Mouse (Mus musculus) testis, adult 2 months (tissue): Measurements from ENCODE around the gene Tmtc1. TPM values are rescaled to one million over a fixed set of nuclear protein-coding genes. Genes with fewer than 3 reads are reported as not detected.

ENCODE experiments used
- H3K27ac ChIP-seq: fragments of 200-500 bp; 2 replicates; pipeline ENCODE4 v1.5.1; 2012; ENCODE audit warnings: low read depth, low read length; ENCODE audit not compliant: control insufficient read depth, insufficient read depth
- H3K27me3 ChIP-seq: fragments of 200-500 bp; 2 replicates; pipeline ENCODE4 v1.6.1; 2012; ENCODE audit warnings: mild to moderate bottlenecking, low read length, moderate library complexity; ENCODE audit not compliant: control insufficient read depth, insufficient read depth
- H3K36me3 ChIP-seq: fragments of 200-500 bp; 2 replicates; pipeline ENCODE4 v1.6.1; 2012; ENCODE audit warnings: mild to moderate bottlenecking, low read length; ENCODE audit not compliant: control insufficient read depth, insufficient read depth
- H3K4me1 ChIP-seq: fragments of 200-500 bp; 2 replicates; pipeline ENCODE4 v1.6.1; 2012; ENCODE audit warnings: low read length; ENCODE audit not compliant: control insufficient read depth, insufficient read depth
- H3K4me3 ChIP-seq: fragments of 200-500 bp; 2 replicates; pipeline ENCODE4 v1.5.1; 2012; ENCODE audit warnings: low read depth, mild to moderate bottlenecking, low read length, moderate library complexity, mixed read lengths; ENCODE audit not compliant: control insufficient read depth
- CTCF ChIP-seq: fragments of 200-500 bp; IDR thresholded peaks from 2 replicates; pipeline ENCODE4 v1.5.1; 2012; ENCODE audit warnings: low read depth, mild to moderate bottlenecking, inconsistent platforms, low read length, moderate library complexity; ENCODE audit not compliant: control insufficient read depth, insufficient read depth, insufficient replicate concordance
- POLR2A ChIP-seq: fragments of 200-500 bp; IDR thresholded peaks from 2 replicates; pipeline ENCODE4 v1.6.1; 2012; ENCODE audit warnings: low read depth, mild to moderate bottlenecking, inconsistent platforms, low read length, moderate library complexity; ENCODE audit not compliant: control insufficient read depth
- polyA plus RNA-seq: library from polyadenylated mRNA; depleted of rRNA; stranded (reverse); fragments of >200 nt; gene quantifications from 2 replicates; pipeline ENCODE4 v1.2.3, GENCODE M21; 2012

Gene Tmtc1
- polyA plus RNA-seq, 1 experiment, result 3.5 TPM

GRCm38 (mm10) chr6:148283224-148283881 is 160.8 kb downstream of the Tmtc1 start:
- TF ChIP-seq CTCF (no peak), POLR2A (no peak)
- Histone ChIP-seq H3K4me3 (no peak overlapping the region), H3K36me3 (peaks cover 2% of the 10 kb centered on the region; the same call in 1 of the 2 replicates), H3K27ac (no peak overlapping the region), H3K27me3 (no peaks in the 10 kb centered on the region), H3K4me1 (no peaks in the 10 kb centered on the region)

GRCm38 (mm10) chr6:148279240-148279639 is 164.9 kb downstream of the Tmtc1 start:
- Histone ChIP-seq H3K4me3 (no peak overlapping the region), H3K4me1 (no peaks in the 10 kb centered on the region), H3K27me3 (no peaks in the 10 kb centered on the region), H3K36me3 (peaks cover under 1% of the 10 kb centered on the region), H3K27ac (no peak overlapping the region)
- TF ChIP-seq POLR2A (no peak), CTCF (no peak)

- Histone ChIP-seq H3K36me3 (peaks cover 1% of the 10 kb centered on the region; the same call in 1 of the 2 replicates), H3K27ac (no peak overlapping the region), H3K27me3 (no peaks in the 10 kb centered on the region), H3K4me1 (no peaks in the 10 kb centered on the region), H3K4me3 (no peak overlapping the region)
- TF ChIP-seq CTCF (no peak), POLR2A (no peak)
These were observed 167.8 kb downstream of the Tmtc1 start for GRCm38 (mm10) chr6:148276418-148276817.

- peaks cover 1% of the 10 kb centered on the region; the same call in 1 of the 2 replicates for H3K36me3 ChIP-seq
- H3K4me1 ChIP-seq, result no peaks in the 10 kb centered on the region
- TF ChIP-seq POLR2A (no peak), CTCF (no peak)
- H3K27me3 ChIP-seq, result no peaks in the 10 kb centered on the region
- no peak overlapping the region for H3K4me3 ChIP-seq
- H3K27ac ChIP-seq, result no peak overlapping the region
These were observed 169.1 kb downstream of the Tmtc1 start for GRCm38 (mm10) chr6:148275046-148275445.

DNA sequence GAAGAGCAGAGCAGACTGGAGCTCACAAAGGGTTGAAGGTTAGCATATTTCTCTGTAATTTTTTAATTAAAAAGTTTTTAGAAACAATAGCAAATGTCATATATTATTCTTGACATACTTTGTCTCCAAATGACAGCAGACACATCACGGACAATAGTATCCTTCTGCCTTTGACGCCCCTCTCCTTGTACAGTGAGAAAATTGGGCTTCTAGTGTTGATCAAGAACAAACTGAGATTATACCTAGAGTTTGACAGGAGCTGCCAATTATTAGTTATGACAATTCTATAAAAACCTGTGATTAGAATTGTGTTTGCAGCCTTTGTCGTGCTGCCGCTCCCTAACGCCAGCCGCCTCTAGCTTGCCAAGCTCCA is 183.5 kb downstream of the Tmtc1 start:
- Histone ChIP-seq H3K36me3 (0 out of 2 replicates have a peak, but pooled peaks cover 1% of the 10 kb centered on the region), H3K27ac (no peak overlapping the region), H3K27me3 (no peaks in the 10 kb centered on the region), H3K4me3 (no peak overlapping the region), H3K4me1 (no peaks in the 10 kb centered on the region)
- TF ChIP-seq POLR2A, result no peak
- TF ChIP-seq CTCF, result no peak

DNA sequence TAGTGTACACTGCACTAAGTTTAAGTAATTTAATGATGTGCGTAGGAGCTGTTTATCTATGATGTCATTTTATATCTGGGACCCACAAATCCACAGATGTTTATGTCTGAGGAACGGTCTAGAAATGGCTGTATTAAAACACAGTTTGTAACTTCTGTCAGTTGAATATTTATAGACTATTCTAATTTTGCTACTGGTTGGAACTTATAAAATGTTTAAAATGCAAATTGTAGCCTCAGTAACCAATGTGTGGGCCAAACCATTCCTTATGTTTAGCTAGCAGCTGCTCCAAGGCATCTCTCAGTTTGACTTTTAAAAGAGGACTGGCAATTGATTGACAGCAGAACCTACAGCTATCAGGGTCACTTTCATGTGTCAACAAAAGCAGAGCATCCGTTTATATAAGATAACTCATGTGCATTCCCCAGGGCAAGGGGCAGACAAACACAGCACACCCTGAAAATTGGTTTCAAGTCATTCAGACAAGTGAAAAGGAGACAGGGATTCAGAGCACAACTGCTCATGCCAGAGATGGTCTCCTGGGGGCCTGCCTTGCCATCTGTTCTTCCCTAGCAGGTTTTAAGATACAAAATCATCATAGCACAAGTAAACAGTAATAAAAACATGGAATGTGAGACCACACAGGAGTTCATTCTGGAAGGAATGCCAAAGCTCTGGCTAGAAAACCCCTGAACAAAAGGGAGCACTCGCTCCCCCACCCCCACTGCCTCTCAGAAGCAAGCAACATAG is 184.0 kb downstream of the Tmtc1 start:
- H3K27ac ChIP-seq, result no peak overlapping the region
- H3K4me1 ChIP-seq, result no peaks in the 10 kb centered on the region
- no peaks in the 10 kb centered on the region for H3K27me3 ChIP-seq
- TF ChIP-seq POLR2A (no peak), CTCF (no peak)
- H3K4me3 ChIP-seq, result no peak overlapping the region
- H3K36me3 ChIP-seq, result 0 out of 2 replicates have a peak, but pooled peaks cover 1% of the 10 kb centered on the region

GRCm38 (mm10) chr6:148259074-148259473 is 185.1 kb downstream of the Tmtc1 start:
- no peaks in the 10 kb centered on the region for H3K4me1 ChIP-seq
- no peak for TF ChIP-seq POLR2A
- TF ChIP-seq CTCF, result no peak
- no peak overlapping the region for H3K27ac ChIP-seq
- no peak overlapping the region for H3K4me3 ChIP-seq
- no peaks in the 10 kb centered on the region for H3K27me3 ChIP-seq
- H3K36me3 ChIP-seq, result 0 out of 2 replicates have a peak, but pooled peaks cover 1% of the 10 kb centered on the region
